Mouse (Mus musculus): ENCODE data around the gene Krtap8-1. TPM values are rescaled to one million over a fixed set of nuclear protein-coding genes. Genes with fewer than 3 reads are reported as not detected.

The Krtap8-1 gene
- total RNA-seq (2023) = not detected

GRCm38 (mm10) chr16:89487852-89488251 lies at the start of gene Krtap8-1:
Gene Krtap8-1 (minus strand): TSS chr16:89487952.

GRCm38 (mm10) chr16:89508223-89508622 lies 20.5 kb upstream of the Krtap8-1 start, which contains the start of gene Krtap7-1:
Gene Krtap7-1 (minus strand): TSS chr16:89508323.

Other genes with a start within 250 kb of the Krtap8-1 start
- gene Krtap21-1, start 84.1 kb downstream of the Krtap8-1 start, total RNA-seq (2023) = not detected
- gene Krtap6-2, start 67.8 kb downstream of the Krtap8-1 start, total RNA-seq (2023) = not detected
- not detected for gene Krtap7-1, start 20.4 kb upstream of the Krtap8-1 start, total RNA-seq (2023)
- gene Krtap11-1, start 83.2 kb upstream of the Krtap8-1 start, total RNA-seq (2023) = not detected